Mouse (Mus musculus): ENCODE data around the gene Foxo6. TPM values are rescaled to one million over a fixed set of nuclear protein-coding genes. Genes with fewer than 3 reads are reported as not detected.

The Foxo6 gene
- polyA plus RNA-seq, 1 experiment from 2014 or later: 2.0 TPM

DNA sequence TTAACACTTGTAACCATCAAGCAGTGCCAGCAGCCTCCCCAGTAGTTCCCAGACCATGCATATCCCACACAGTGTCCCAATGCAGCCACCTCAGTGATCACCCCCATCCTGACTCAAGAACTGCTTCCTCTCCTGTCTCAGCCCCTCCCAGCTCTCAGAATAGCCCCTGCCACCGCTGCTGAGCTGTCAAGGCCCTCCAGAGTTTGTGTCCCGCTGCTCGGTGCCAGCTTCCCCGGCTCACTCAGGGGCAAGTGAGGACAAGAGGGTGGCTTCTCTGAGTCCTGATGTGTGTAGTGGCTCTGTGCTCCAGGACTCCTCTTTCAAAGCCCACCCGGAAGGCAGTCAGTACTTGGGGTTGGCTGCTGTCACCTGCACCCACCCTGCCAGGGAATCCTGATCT, 3.3 kb upstream of the Foxo6 start:
- no peaks in the 10 kb centered on the region for H3K9me3 ChIP-seq (ENCODE audit: control insufficient read depth, low read length)
- peaks cover 14% of the 10 kb centered on the region for H3K4me1 ChIP-seq (ENCODE audit: control insufficient read depth, insufficient read depth, low read length)
- DNase-seq: no peak
- H3K4me2 ChIP-seq (ENCODE audit: low read length): no peak overlapping the region
- 56% methylated on average over 5 of the region's 5 CpGs for WGBS
- no peak overlapping the region for H3K9ac ChIP-seq (replicated peaks; ENCODE audit: low read length)
- peaks cover 12% of the 10 kb centered on the region for H3K27me3 ChIP-seq (ENCODE audit: control insufficient read depth, insufficient read depth, low read length)
- no peaks in the 10 kb centered on the region for H3K36me3 ChIP-seq (ENCODE audit: control insufficient read depth, insufficient read depth, low read length)
- H3K27ac ChIP-seq (replicated peaks; ENCODE audit: low read depth, low read length): no peak overlapping the region
- ATAC-seq (ENCODE audit: low FRiP score, low TSS enrichment): no peak
- no peak overlapping the region for H3K4me3 ChIP-seq (replicated peaks; ENCODE audit: low read depth, low read length)

DNA sequence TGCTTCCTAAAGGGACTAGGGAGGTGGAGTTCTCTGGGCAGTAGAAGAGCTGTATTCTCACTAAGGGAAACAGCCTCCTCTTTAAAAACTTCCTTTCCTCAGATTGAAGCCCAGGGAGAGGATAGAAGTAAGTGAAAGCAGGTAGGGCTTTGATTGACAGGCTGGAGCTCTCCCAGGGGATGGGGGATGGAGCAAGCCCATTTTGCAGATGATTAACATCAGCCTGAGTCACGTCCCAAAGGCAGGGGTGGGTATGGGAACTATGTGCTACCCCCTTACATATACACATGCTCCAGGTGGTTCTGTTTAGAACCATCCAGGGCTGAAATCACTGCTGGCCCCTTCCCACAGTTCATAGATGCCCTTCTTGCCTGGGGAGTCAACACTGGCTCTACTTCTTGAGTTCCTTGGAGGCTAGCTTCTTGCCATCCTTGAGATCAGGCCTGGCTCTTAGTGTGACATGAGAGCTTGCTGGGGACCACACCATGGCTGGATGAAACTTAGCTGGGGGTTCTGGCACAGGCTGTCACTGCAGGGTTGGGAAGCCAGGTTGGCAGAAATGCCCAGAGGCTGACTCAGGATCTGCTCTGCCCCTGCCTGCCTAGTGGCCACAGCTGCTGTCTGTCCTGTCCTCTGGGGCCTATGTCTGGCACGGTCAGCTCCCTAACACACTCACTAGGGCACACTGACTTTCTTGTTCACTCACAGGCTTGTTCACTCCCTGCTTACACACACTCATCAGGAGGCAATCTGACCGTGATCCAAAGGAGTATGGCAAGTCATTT, 2.2 kb upstream of the Foxo6 start:
- DNase-seq (no peak), ATAC-seq (ENCODE audit: low FRiP score, low TSS enrichment) (no peak)
- Histone ChIP-seq H3K27me3 (ENCODE audit: control insufficient read depth, insufficient read depth, low read length) (peaks cover 19% of the 10 kb centered on the region), H3K9me3 (ENCODE audit: control insufficient read depth, low read length) (no peaks in the 10 kb centered on the region), H3K4me2 (ENCODE audit: low read length) (no peak overlapping the region), H3K4me1 (ENCODE audit: control insufficient read depth, insufficient read depth, low read length) (peaks cover 23% of the 10 kb centered on the region), H3K36me3 (ENCODE audit: control insufficient read depth, insufficient read depth, low read length) (no peaks in the 10 kb centered on the region), H3K4me3 (replicated peaks; ENCODE audit: low read depth, low read length) (no peak overlapping the region), H3K9ac (replicated peaks; ENCODE audit: low read length) (no peak overlapping the region), H3K27ac (replicated peaks; ENCODE audit: low read depth, low read length) (0 out of 2 replicates have a peak overlapping the region, but pooled peaks have one; percentile 15)
- 59% methylated on average over 3 of the region's 3 CpGs for WGBS

DNA sequence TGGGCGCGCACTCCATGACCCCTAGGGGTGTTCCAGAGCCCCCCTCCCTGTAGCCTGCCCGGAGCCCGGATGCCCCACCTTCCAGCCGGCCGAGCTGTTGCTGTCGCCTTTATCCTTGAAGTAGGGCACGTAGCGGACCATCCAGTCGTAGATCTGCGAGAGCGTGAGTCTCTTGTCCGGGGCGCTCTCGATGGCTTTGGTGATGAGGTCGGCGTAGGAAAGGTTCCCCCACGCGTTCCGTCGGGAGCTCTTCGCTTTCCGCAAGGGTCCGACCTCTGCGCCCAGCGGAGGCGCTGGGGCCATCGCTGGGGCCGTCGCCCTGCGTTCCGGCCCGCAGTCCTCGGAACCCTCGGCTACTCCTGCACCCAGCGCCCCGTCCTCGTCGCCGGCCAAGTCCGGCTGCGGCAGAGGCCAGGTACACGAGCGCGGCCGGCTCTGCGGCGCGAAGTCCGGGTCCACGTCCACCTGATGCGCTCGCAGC, 348 bp downstream of the Foxo6 start:
- Histone ChIP-seq H3K4me2 (ENCODE audit: low read length) (peak overlapping the region; percentile 98), H3K9ac (replicated peaks; ENCODE audit: low read length) (peak overlapping the region; percentile 80), H3K4me1 (ENCODE audit: control insufficient read depth, insufficient read depth, low read length) (peaks cover 34% of the 10 kb centered on the region), H3K36me3 (ENCODE audit: control insufficient read depth, insufficient read depth, low read length) (no peaks in the 10 kb centered on the region), H3K27me3 (ENCODE audit: control insufficient read depth, insufficient read depth, low read length) (peaks cover 20% of the 10 kb centered on the region), H3K4me3 (replicated peaks; ENCODE audit: low read depth, low read length) (peak overlapping the region; percentile 76), H3K27ac (replicated peaks; ENCODE audit: low read depth, low read length) (peak overlapping the region; percentile 78), H3K9me3 (ENCODE audit: control insufficient read depth, low read length) (no peaks in the 10 kb centered on the region)
- under 1% methylated on average over 53 of the region's 53 CpGs for WGBS
- peak; percentile 65 for DNase-seq
- ATAC-seq (ENCODE audit: low FRiP score, low TSS enrichment): no peak

DNA sequence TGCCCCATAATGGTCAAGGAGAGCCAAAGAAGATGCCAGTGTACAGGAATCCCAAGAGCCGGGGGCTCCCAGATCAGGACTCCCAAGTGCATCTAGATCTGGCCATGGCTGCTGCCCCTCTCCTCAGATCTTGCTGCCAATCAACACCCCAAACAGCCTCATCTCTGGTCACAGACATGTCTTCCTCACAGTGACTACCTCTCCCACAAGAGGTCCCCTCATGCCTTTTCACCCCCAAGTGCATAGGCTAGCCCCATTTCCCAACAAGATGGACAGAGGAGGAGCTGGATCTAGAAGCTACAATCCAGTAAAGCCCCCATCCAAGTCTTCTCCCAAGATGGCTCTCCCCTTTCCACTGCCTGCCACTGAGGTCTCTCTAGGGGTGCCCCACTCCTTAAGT, 1.4 kb downstream of the Foxo6 start:
- 0 out of 2 replicates have a peak overlapping the region, but pooled peaks have one; percentile 29 for H3K9ac ChIP-seq (replicated peaks; ENCODE audit: low read length)
- H3K4me2 ChIP-seq (ENCODE audit: low read length): peak overlapping the region; percentile 98
- H3K27me3 ChIP-seq (ENCODE audit: control insufficient read depth, insufficient read depth, low read length): peaks cover 20% of the 10 kb centered on the region
- DNase-seq (no peak), ATAC-seq (ENCODE audit: low FRiP score, low TSS enrichment) (no peak)
- H3K4me3 ChIP-seq (replicated peaks; ENCODE audit: low read depth, low read length): peak overlapping the region; percentile 76
- H3K9me3 ChIP-seq (ENCODE audit: control insufficient read depth, low read length): no peaks in the 10 kb centered on the region
- no peaks in the 10 kb centered on the region for H3K36me3 ChIP-seq (ENCODE audit: control insufficient read depth, insufficient read depth, low read length)
- WGBS: 69% methylated on average over 1 of the region's 1 CpGs
- H3K4me1 ChIP-seq (ENCODE audit: control insufficient read depth, insufficient read depth, low read length): peaks cover 39% of the 10 kb centered on the region
- no peak overlapping the region for H3K27ac ChIP-seq (replicated peaks; ENCODE audit: low read depth, low read length)

DNA sequence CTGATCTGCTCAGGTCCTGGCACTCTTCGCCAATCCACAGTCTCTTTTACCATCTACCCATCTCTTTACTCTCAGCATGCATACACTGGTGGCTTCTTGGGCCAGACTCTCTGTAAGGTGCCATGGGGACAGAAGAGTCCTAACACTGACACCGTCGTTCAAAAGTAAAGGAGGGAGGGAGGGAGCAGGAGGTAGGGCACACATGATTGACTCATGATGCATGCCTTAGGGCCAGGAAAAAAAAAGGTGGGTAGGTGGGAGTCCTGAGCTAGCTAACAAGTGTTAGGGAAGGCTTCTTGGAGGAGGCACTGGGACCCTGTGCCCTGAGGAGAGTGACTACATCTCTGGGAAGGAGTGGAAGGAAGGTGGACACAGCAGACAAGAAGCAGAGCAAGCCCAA, 1.9 kb downstream of the Foxo6 start:
- peaks cover 16% of the 10 kb centered on the region for H3K27me3 ChIP-seq (ENCODE audit: control insufficient read depth, insufficient read depth, low read length)

DNA sequence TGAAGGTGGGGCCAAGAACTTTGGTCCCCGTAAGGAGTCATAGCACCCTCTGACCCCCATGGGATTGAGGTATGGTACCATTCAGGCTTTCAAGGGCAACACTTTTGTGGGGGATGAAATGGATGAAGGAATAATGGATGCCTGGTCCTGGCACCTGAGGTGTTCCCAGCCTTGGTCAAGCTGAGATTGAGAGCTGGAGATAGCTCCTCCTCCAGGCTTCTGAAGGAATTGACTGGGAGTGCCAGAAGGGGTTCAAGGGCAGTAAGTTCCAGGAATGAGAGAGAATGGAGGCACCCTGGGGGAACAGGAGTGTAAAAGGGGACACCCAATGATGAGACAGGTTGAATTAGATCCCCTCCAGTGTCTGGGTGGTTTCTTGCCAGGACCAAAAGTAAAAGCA, 3.0 kb downstream of the Foxo6 start:
- H3K4me2 ChIP-seq (ENCODE audit: low read length): peak overlapping the region; percentile 98
- ATAC-seq (ENCODE audit: low FRiP score, low TSS enrichment): no peak
- no peaks in the 10 kb centered on the region for H3K9me3 ChIP-seq (ENCODE audit: control insufficient read depth, low read length)
- no peak overlapping the region for H3K9ac ChIP-seq (replicated peaks; ENCODE audit: low read length)
- H3K4me3 ChIP-seq (replicated peaks; ENCODE audit: low read depth, low read length): no peak overlapping the region
- peaks cover 39% of the 10 kb centered on the region for H3K4me1 ChIP-seq (ENCODE audit: control insufficient read depth, insufficient read depth, low read length)
- no peak overlapping the region for H3K27ac ChIP-seq (replicated peaks; ENCODE audit: low read depth, low read length)
- H3K27me3 ChIP-seq (ENCODE audit: control insufficient read depth, insufficient read depth, low read length): peaks cover 14% of the 10 kb centered on the region
- H3K36me3 ChIP-seq (ENCODE audit: control insufficient read depth, insufficient read depth, low read length): no peaks in the 10 kb centered on the region
- WGBS: 86% methylated on average over 1 of the region's 1 CpGs
- DNase-seq: no peak

More for the DNA sequence above, 1.9 kb downstream of the Foxo6 start:
- peaks cover 39% of the 10 kb centered on the region for H3K4me1 ChIP-seq (ENCODE audit: control insufficient read depth, insufficient read depth, low read length)
- no peak overlapping the region for H3K27ac ChIP-seq (replicated peaks; ENCODE audit: low read depth, low read length)
- ATAC-seq (ENCODE audit: low FRiP score, low TSS enrichment) (no peak), DNase-seq (no peak)
- H3K4me3 ChIP-seq (replicated peaks; ENCODE audit: low read depth, low read length): peak overlapping the region; percentile 76
- 0 out of 2 replicates have a peak overlapping the region, but pooled peaks have one; percentile 29 for H3K9ac ChIP-seq (replicated peaks; ENCODE audit: low read length)
- H3K4me2 ChIP-seq (ENCODE audit: low read length): peak overlapping the region; percentile 98
- 73% methylated on average over 3 of the region's 3 CpGs for WGBS
- no peaks in the 10 kb centered on the region for H3K9me3 ChIP-seq (ENCODE audit: control insufficient read depth, low read length)
- H3K36me3 ChIP-seq (ENCODE audit: control insufficient read depth, insufficient read depth, low read length): no peaks in the 10 kb centered on the region

DNA sequence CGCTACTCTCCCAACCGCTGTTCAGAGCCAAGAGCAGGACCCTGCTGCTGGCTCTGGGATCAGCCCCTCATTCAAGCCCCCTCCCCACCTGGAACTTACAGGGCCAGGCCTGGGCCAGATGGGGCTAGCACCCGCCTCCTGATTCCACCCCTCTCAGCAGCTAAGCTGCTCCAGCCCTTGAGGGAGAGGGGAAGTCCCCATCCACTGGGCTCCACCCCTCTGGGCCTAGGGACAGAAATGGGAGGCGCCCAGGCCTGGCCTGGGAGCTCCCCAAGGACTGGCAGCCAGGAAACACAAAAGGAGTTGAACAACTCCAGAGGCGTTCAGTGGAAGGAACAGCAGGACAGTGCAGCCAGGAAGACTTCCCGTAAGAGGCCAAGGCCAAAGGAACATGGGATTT, 4.0 kb downstream of the Foxo6 start:
- no peaks in the 10 kb centered on the region for H3K9me3 ChIP-seq (ENCODE audit: control insufficient read depth, low read length)
- no peaks in the 10 kb centered on the region for H3K36me3 ChIP-seq (ENCODE audit: control insufficient read depth, insufficient read depth, low read length)
- peak overlapping the region; percentile 44 for H3K4me3 ChIP-seq (replicated peaks; ENCODE audit: low read depth, low read length)
- peak; percentile 77 for DNase-seq
- H3K4me1 ChIP-seq (ENCODE audit: control insufficient read depth, insufficient read depth, low read length): peaks cover 36% of the 10 kb centered on the region
- WGBS: 8% methylated on average over 6 of the region's 6 CpGs
- peaks cover 14% of the 10 kb centered on the region for H3K27me3 ChIP-seq (ENCODE audit: control insufficient read depth, insufficient read depth, low read length)
- ATAC-seq (ENCODE audit: low FRiP score, low TSS enrichment): peak; percentile 61
- H3K9ac ChIP-seq (replicated peaks; ENCODE audit: low read length): peak overlapping the region; percentile 62
- H3K27ac ChIP-seq (replicated peaks; ENCODE audit: low read depth, low read length): peak overlapping the region; percentile 49; the same call in 1 of the 2 replicates
- peak overlapping the region; percentile 98 for H3K4me2 ChIP-seq (ENCODE audit: low read length)

DNA sequence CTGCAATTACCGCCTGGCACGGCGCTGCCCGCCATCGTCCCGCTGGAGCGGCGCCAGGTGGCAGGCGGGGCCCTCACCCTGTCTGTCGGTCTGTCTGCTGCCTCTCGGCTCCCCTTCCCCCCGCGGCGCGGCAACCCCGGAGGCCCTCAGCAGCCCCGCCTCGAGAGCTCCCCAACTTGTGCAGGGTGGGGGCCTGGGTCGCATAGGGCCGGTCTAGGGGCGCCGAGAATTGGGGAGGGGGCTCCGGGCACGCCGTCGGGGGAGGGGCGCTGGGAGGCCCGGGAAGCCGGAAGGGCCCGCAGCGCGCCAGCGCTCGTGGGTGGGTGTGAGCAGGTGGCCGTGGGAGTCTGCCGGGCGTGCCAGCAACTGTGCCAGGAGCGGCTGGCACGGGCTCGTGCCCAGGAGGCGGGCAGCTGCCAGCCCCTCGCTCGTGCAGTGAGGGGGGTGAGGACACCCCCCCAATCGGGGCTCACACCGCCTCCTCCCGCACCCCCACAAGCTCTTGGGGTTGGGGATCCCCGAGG, 4.5 kb downstream of the Foxo6 start:
- DNase-seq (peak; percentile 75), ATAC-seq (ENCODE audit: low FRiP score, low TSS enrichment) (peak; percentile 48)
- Histone ChIP-seq H3K27me3 (ENCODE audit: control insufficient read depth, insufficient read depth, low read length) (peaks cover 14% of the 10 kb centered on the region), H3K4me3 (replicated peaks; ENCODE audit: low read depth, low read length) (peak overlapping the region; percentile 44), H3K9me3 (ENCODE audit: control insufficient read depth, low read length) (no peaks in the 10 kb centered on the region), H3K4me2 (ENCODE audit: low read length) (peak overlapping the region; percentile 98), H3K27ac (replicated peaks; ENCODE audit: low read depth, low read length) (peak overlapping the region; percentile 49; the same call in 1 of the 2 replicates), H3K36me3 (ENCODE audit: control insufficient read depth, insufficient read depth, low read length) (no peaks in the 10 kb centered on the region), H3K9ac (replicated peaks; ENCODE audit: low read length) (peak overlapping the region; percentile 62), H3K4me1 (ENCODE audit: control insufficient read depth, insufficient read depth, low read length) (peaks cover 36% of the 10 kb centered on the region)
- under 1% methylated on average over 45 of the region's 47 CpGs for WGBS
